Mouse (Mus musculus) frontal cortex, adult (tissue): ENCODE data around the gene Shroom1.

Source experiments
- ATAC-seq: cut with Nextera tagmentation; 2 replicates; pipeline ENCODE4 v1.9.2; 2017; ENCODE audit warnings: mild to moderate bottlenecking, moderate library complexity, mixed read lengths; ENCODE audit not compliant: low TSS enrichment

Gene Shroom1

DNA sequence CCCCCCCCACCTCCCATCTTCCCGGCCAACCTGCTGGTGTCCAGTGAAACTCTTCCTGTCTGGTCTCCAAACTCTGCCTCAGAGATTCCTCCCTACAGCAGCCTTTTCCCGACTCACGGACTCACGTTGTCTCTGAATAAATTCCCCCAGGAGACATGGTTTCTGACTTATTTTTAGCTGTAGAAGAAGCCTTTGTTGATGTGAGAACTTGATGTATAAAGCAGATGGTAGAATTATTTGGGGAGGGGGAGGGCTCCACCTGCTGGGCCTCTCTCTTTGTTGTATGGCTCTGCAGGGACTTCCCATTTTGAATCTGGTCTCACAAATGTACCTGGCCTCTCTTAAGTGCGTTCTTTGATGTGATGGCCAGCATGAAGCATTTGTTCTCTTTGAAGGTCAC is 53.3 kb downstream of the Shroom1 start:
- ATAC-seq: no peak

DNA sequence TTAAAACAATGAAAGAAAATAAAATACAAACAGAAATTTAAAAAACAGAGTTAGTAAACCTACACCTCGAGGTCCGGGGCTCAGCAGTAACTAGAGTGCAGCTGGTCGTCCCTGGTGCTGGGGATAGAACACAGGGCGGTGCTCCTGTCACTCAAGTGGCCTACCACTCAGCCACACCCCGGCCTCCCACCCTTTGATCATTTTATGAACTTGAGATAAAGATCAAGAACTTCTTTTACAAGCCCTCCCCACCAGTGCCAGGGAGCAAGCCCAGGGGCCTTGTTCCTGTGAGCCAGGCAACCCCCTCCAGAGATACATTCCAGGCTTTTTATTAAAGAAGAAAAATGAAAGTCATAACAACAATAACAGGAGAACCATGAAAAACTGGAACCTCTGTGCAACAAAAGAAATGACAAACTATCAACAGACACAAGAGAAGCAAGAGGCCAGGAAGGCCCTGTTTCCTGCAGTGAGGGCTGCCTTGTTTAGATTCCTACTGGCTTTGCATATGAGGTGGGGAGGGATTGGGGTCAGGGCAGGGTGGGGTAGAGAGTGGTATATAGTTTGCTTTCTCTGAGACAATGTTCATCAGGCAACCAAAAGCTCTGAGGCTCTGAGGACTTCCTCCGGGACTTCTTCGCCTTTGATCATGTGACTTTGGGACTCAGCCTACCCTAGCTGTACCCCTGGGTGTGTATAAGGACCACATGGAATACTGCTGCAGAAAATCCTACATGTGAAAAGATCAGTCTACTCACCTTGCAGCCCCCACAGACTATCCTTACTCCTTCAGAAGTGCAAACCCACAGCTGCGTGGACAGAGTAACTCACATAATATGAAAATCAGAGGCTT is 60.0 kb downstream of the Shroom1 start:
- ATAC-seq: no peak
